Mouse (Mus musculus): ENCODE data around the gene 1700010B08Rik. TPM values are rescaled to one million over a fixed set of nuclear protein-coding genes. Genes with fewer than 3 reads are reported as not detected.

Gene 1700010B08Rik
- polyA plus RNA-seq, 1 experiment from 2014 or later = not detected

GRCm38 (mm10) chr2:173757624-173758155 is 38.5 kb downstream of the 1700010B08Rik start:
- H3K9ac ChIP-seq (ENCODE audit: low read depth, low read length) = no peak overlapping the region
- ATAC-seq = no peak
- H3K36me3 ChIP-seq (ENCODE audit: control insufficient read depth, insufficient read depth) = peaks cover 15% of the 10 kb centered on the region; the same call in 1 of the 2 replicates
- H3K4me3 ChIP-seq (ENCODE audit: low read depth, low read length) = no peak overlapping the region
- no peak overlapping the region for H3K4me2 ChIP-seq (replicated peaks; ENCODE audit: low read depth)
- no peak overlapping the region for H3K27ac ChIP-seq (ENCODE audit: low read depth, low read length)
- H3K9me3 ChIP-seq (ENCODE audit: control insufficient read depth) = no peaks in the 10 kb centered on the region
- 69% methylated on average over 8 of the region's 8 CpGs for WGBS
- H3K4me1 ChIP-seq (replicated peaks; ENCODE audit: control insufficient read depth, insufficient read depth, low read length) = no peaks in the 10 kb centered on the region
- no peaks in the 10 kb centered on the region for H3K27me3 ChIP-seq (replicated peaks; ENCODE audit: control insufficient read depth, insufficient read depth, low read length)
- TF ChIP-seq CTCF (IDR thresholded peaks at IDR 0.05; ENCODE audit: low read depth) = 0 out of 2 replicates have a peak, but pooled peaks have one; percentile 8

GRCm38 (mm10) chr2:173760607-173761006 is 41.4 kb downstream of the 1700010B08Rik start:
- Histone ChIP-seq H3K4me3 (ENCODE audit: low read depth, low read length) (no peak overlapping the region), H3K9ac (ENCODE audit: low read depth, low read length) (no peak overlapping the region), H3K4me2 (replicated peaks; ENCODE audit: low read depth) (no peak overlapping the region), H3K9me3 (ENCODE audit: control insufficient read depth) (no peaks in the 10 kb centered on the region), H3K4me1 (replicated peaks; ENCODE audit: control insufficient read depth, insufficient read depth, low read length) (no peaks in the 10 kb centered on the region), H3K27ac (ENCODE audit: low read depth, low read length) (no peak overlapping the region), H3K27me3 (replicated peaks; ENCODE audit: control insufficient read depth, insufficient read depth, low read length) (no peaks in the 10 kb centered on the region), H3K36me3 (ENCODE audit: control insufficient read depth, insufficient read depth) (peaks cover 33% of the 10 kb centered on the region; the same call in 1 of the 2 replicates)
- no peak for TF ChIP-seq CTCF (IDR thresholded peaks at IDR 0.05; ENCODE audit: low read depth)
- 77% methylated on average over 6 of the region's 6 CpGs for WGBS
- no peak for ATAC-seq

GRCm38 (mm10) chr2:173764629-173765028 is 45.4 kb downstream of the 1700010B08Rik start:
- Histone ChIP-seq H3K4me2 (replicated peaks; ENCODE audit: low read depth) (no peak overlapping the region), H3K9ac (ENCODE audit: low read depth, low read length) (no peak overlapping the region), H3K36me3 (ENCODE audit: control insufficient read depth, insufficient read depth) (peaks cover 30% of the 10 kb centered on the region; the same call in 1 of the 2 replicates), H3K9me3 (ENCODE audit: control insufficient read depth) (no peaks in the 10 kb centered on the region), H3K4me1 (replicated peaks; ENCODE audit: control insufficient read depth, insufficient read depth, low read length) (no peaks in the 10 kb centered on the region), H3K4me3 (ENCODE audit: low read depth, low read length) (no peak overlapping the region), H3K27me3 (replicated peaks; ENCODE audit: control insufficient read depth, insufficient read depth, low read length) (no peaks in the 10 kb centered on the region), H3K27ac (ENCODE audit: low read depth, low read length) (no peak overlapping the region)
- TF ChIP-seq CTCF (IDR thresholded peaks at IDR 0.05; ENCODE audit: low read depth) = no peak
- no peak for ATAC-seq
- WGBS = 28% methylated on average over 3 of the region's 3 CpGs

GRCm38 (mm10) chr2:173767959-173768595 is 48.9 kb downstream of the 1700010B08Rik start:
- Histone ChIP-seq H3K4me3 (ENCODE audit: low read depth, low read length) (no peak overlapping the region), H3K36me3 (ENCODE audit: control insufficient read depth, insufficient read depth) (peaks cover 25% of the 10 kb centered on the region), H3K27ac (ENCODE audit: low read depth, low read length) (no peak overlapping the region), H3K27me3 (replicated peaks; ENCODE audit: control insufficient read depth, insufficient read depth, low read length) (no peaks in the 10 kb centered on the region), H3K9ac (ENCODE audit: low read depth, low read length) (no peak overlapping the region), H3K4me1 (replicated peaks; ENCODE audit: control insufficient read depth, insufficient read depth, low read length) (no peaks in the 10 kb centered on the region), H3K9me3 (ENCODE audit: control insufficient read depth) (no peaks in the 10 kb centered on the region), H3K4me2 (replicated peaks; ENCODE audit: low read depth) (no peak overlapping the region)
- WGBS = 69% methylated on average over 8 of the region's 8 CpGs
- no peak for ATAC-seq
- TF ChIP-seq CTCF (IDR thresholded peaks at IDR 0.05; ENCODE audit: low read depth) = no peak

GRCm38 (mm10) chr2:173769183-173769582 is 50.0 kb downstream of the 1700010B08Rik start:
- Histone ChIP-seq H3K36me3 (ENCODE audit: control insufficient read depth, insufficient read depth) (peaks cover 28% of the 10 kb centered on the region), H3K27me3 (replicated peaks; ENCODE audit: control insufficient read depth, insufficient read depth, low read length) (no peaks in the 10 kb centered on the region), H3K4me3 (ENCODE audit: low read depth, low read length) (no peak overlapping the region), H3K4me1 (replicated peaks; ENCODE audit: control insufficient read depth, insufficient read depth, low read length) (no peaks in the 10 kb centered on the region), H3K4me2 (replicated peaks; ENCODE audit: low read depth) (no peak overlapping the region), H3K9ac (ENCODE audit: low read depth, low read length) (no peak overlapping the region), H3K9me3 (ENCODE audit: control insufficient read depth) (no peaks in the 10 kb centered on the region), H3K27ac (ENCODE audit: low read depth, low read length) (no peak overlapping the region)
- no peak for ATAC-seq
- WGBS = 69% methylated on average over 10 of the region's 10 CpGs
- no peak for TF ChIP-seq CTCF (IDR thresholded peaks at IDR 0.05; ENCODE audit: low read depth)

- Histone ChIP-seq H3K27ac (ENCODE audit: low read depth, low read length) (no peak overlapping the region), H3K9me3 (ENCODE audit: control insufficient read depth) (no peaks in the 10 kb centered on the region), H3K4me1 (replicated peaks; ENCODE audit: control insufficient read depth, insufficient read depth, low read length) (no peaks in the 10 kb centered on the region), H3K27me3 (replicated peaks; ENCODE audit: control insufficient read depth, insufficient read depth, low read length) (no peaks in the 10 kb centered on the region), H3K9ac (ENCODE audit: low read depth, low read length) (no peak overlapping the region), H3K4me2 (replicated peaks; ENCODE audit: low read depth) (no peak overlapping the region), H3K36me3 (ENCODE audit: control insufficient read depth, insufficient read depth) (peaks cover 19% of the 10 kb centered on the region), H3K4me3 (ENCODE audit: low read depth, low read length) (no peak overlapping the region)
- peak; percentile 45; the same call in 1 of the 2 replicates for TF ChIP-seq CTCF (IDR thresholded peaks at IDR 0.05; ENCODE audit: low read depth)
- ATAC-seq = no peak
- WGBS = 68% methylated on average over 5 of the region's 5 CpGs
Measured at GRCm38 (mm10) chr2:173770620-173771019, 51.4 kb downstream of the 1700010B08Rik start.

Small RNA genes within 50 kb of the gene (microRNA-seq; reads per million reads assigned to microRNA genes)
- not detected for gene Mir6340

Other genes with a start within 250 kb of the 1700010B08Rik start
- gene 1700021F07Rik, start 196.8 kb upstream of the 1700010B08Rik start, polyA plus RNA-seq (2015; fragmentation: Nextera tagmentation; extraction: Ambion mirVana) = not detected in 2 replicates
- gene Ankrd60, start 141.1 kb upstream of the 1700010B08Rik start, polyA plus RNA-seq (2015; fragmentation: Nextera tagmentation; extraction: Ambion mirVana) = not detected in 2 replicates
- 42.0 and 42.1 TPM in 2 replicates for gene Rab22a, start 59.7 kb upstream of the 1700010B08Rik start, polyA plus RNA-seq (2015; fragmentation: Nextera tagmentation; extraction: Ambion mirVana)
- gene Vapb, start 18.1 kb downstream of the 1700010B08Rik start, polyA plus RNA-seq (2015; fragmentation: Nextera tagmentation; extraction: Ambion mirVana) = 13.5 and 14.9 TPM in 2 replicates